Mouse (Mus musculus): Measurements from ENCODE around the gene Arih2. TPM values are rescaled to one million over a fixed set of nuclear protein-coding genes. Genes with fewer than 3 reads are reported as not detected.

The Arih2 gene
- total and polyA plus RNA-seq, 2 experiments from 2014 or later = 38.2 to 59.5 TPM

DNA sequence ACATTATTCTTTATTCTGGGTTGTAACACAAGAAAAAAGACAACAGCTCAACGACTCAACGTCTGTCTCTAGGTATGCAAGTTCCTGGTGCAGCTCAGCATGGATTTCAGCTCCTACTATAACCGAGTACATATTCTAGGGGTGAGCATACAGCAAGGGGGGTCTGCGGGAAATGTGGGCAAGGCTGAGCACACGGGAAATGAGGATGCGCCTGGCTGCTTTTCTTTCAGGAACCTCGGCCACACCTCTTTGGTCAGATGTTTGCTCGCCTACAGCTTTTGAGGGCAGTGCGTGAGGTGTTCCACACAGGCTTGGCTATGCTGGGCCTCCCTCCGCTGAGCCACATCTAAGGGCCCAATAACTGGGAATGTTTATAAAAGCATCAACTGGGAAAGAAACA, 76.9 kb downstream of the Arih2 start:
- WGBS = 85% methylated on average over 10 of the region's 10 CpGs
- no peak overlapping the region for H3K27ac ChIP-seq (ENCODE audit: low read depth)
- peaks cover 28% of the 10 kb centered on the region for H3K4me1 ChIP-seq (ENCODE audit: control insufficient read depth, insufficient read depth)
- no peak overlapping the region for H3K4me2 ChIP-seq (ENCODE audit: low read depth, low read length)
- DNase-seq (ENCODE audit: low spot score) (no peak), ATAC-seq (ENCODE audit: insufficient read depth, low read depth) (no peak)
- TF ChIP-seq CTCF (IDR thresholded peaks at IDR 0.05; ENCODE audit: low read depth) (no peak), EP300 (IDR thresholded peaks at IDR 0.05; ENCODE audit: low read depth) (no peak)
- no peaks in the 10 kb centered on the region for H3K27me3 ChIP-seq (ENCODE audit: control insufficient read depth, insufficient read depth, low read length)
- H3K9ac ChIP-seq (replicated peaks; ENCODE audit: low read depth, low read length) = no peak overlapping the region
- H3K4me3 ChIP-seq (ENCODE audit: low read depth, low read length) = no peak overlapping the region
- H3K36me3 ChIP-seq (replicated peaks; ENCODE audit: control insufficient read depth, insufficient read depth, low read length) = peaks cover 37% of the 10 kb centered on the region
- H3K9me3 ChIP-seq (replicated peaks; ENCODE audit: control insufficient read depth, low read length) = no peaks in the 10 kb centered on the region

DNA sequence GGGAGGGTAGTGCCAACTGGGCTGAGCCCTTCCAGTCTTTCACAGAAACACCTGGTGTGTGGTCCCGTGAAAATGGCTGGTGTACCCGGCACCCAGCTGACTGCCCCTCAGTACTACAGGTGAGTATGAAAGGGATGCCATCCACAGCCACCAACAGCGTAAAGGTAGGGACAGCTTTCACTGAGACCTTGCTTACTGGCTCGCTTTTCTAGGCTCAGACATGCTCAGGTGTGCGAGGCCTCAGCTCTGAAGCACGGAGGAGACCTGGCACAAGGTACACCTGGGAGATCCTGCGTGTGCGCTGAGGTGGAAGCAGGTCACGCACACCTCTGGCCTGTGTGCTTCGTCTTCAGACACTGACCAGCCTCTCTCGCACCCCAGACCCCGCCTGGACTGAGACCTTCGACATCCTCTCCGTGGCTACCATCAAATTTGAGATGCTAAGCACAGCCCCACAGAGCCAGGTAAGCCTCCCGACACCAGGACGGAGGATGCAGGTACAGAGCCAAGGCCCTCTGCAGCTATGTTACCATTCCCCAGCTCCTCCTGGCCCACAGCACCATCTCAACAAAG, 77.7 kb downstream of the Arih2 start:
- DNase-seq (ENCODE audit: low spot score) (no peak), ATAC-seq (ENCODE audit: insufficient read depth, low read depth) (no peak)
- peaks cover 28% of the 10 kb centered on the region for H3K4me1 ChIP-seq (ENCODE audit: control insufficient read depth, insufficient read depth)
- no peak overlapping the region for H3K27ac ChIP-seq (ENCODE audit: low read depth)
- no peaks in the 10 kb centered on the region for H3K27me3 ChIP-seq (ENCODE audit: control insufficient read depth, insufficient read depth, low read length)
- TF ChIP-seq CTCF (IDR thresholded peaks at IDR 0.05; ENCODE audit: low read depth) (no peak), EP300 (IDR thresholded peaks at IDR 0.05; ENCODE audit: low read depth) (no peak)
- no peaks in the 10 kb centered on the region for H3K9me3 ChIP-seq (replicated peaks; ENCODE audit: control insufficient read depth, low read length)
- H3K4me2 ChIP-seq (ENCODE audit: low read depth, low read length) = no peak overlapping the region
- no peak overlapping the region for H3K9ac ChIP-seq (replicated peaks; ENCODE audit: low read depth, low read length)
- WGBS = 93% methylated on average over 16 of the region's 16 CpGs
- H3K36me3 ChIP-seq (replicated peaks; ENCODE audit: control insufficient read depth, insufficient read depth, low read length) = peaks cover 37% of the 10 kb centered on the region
- no peak overlapping the region for H3K4me3 ChIP-seq (ENCODE audit: low read depth, low read length)

DNA sequence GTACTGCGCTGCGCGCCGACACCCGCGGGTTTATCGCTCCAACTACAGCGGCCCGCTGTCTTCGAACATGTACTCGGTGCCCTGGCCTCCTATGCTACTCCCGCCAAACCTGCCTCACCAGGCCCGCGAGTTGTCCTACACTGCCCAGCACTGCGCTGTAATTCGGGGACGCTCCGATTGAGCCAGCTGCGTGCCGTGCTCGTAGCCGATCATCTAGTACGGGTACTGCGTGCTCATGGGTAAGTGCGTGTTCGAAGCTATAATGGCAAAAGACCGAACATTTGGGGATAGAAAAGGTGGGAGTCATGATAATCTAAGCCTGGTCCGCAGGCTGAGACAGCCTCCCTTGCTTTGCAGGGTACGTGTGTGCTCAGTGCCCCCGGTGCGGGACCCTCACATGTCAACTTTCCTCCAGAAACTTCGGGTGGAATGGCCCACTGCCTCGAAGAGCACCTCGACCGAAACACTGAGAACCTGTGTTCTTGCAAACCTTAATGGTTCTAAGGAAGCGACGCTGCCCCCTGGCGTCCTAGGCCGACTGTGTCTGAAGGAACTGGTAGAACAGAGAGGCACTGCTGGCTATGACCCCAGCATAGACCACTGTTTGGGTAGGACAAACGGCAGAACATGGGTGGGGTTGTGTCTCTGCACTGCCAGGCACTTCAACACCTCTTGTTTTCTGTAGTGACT, 78.8 kb downstream of the Arih2 start:
- TF ChIP-seq CTCF (IDR thresholded peaks at IDR 0.05; ENCODE audit: low read depth) (peak; percentile 61), EP300 (IDR thresholded peaks at IDR 0.05; ENCODE audit: low read depth) (no peak)
- ATAC-seq (ENCODE audit: insufficient read depth, low read depth) = no peak
- no peaks in the 10 kb centered on the region for H3K27me3 ChIP-seq (ENCODE audit: control insufficient read depth, insufficient read depth, low read length)
- peak overlapping the region; percentile 5 for H3K27ac ChIP-seq (ENCODE audit: low read depth)
- H3K36me3 ChIP-seq (replicated peaks; ENCODE audit: control insufficient read depth, insufficient read depth, low read length) = peaks cover 34% of the 10 kb centered on the region
- no peak for DNase-seq (ENCODE audit: low spot score)
- peak overlapping the region; percentile 55 for H3K9ac ChIP-seq (replicated peaks; ENCODE audit: low read depth, low read length)
- H3K4me2 ChIP-seq (ENCODE audit: low read depth, low read length) = peak overlapping the region; percentile 97
- no peaks in the 10 kb centered on the region for H3K9me3 ChIP-seq (replicated peaks; ENCODE audit: control insufficient read depth, low read length)
- WGBS = 1% methylated on average over 40 of the region's 40 CpGs
- H3K4me1 ChIP-seq (ENCODE audit: control insufficient read depth, insufficient read depth) = peaks cover 34% of the 10 kb centered on the region
- H3K4me3 ChIP-seq (ENCODE audit: low read depth, low read length) = peak overlapping the region; percentile 68

GRCm38 (mm10) chr9:108569381-108570206, 79.6 kb downstream of the Arih2 start, which contains the start of gene Dalrd3:
Gene Dalrd3, plus strand, starts transcription at chr9:108569886.
- peak within 1 kb of the TSS; percentile 95 for H3K27ac ChIP-seq (ENCODE audit: low read depth)
- 6% methylated on average over 42 of the region's 42 CpGs for WGBS
- ATAC-seq (ENCODE audit: insufficient read depth, low read depth) (peak; percentile 58), DNase-seq (ENCODE audit: low spot score) (peak; percentile 95)
- peak within 1 kb of the TSS; percentile 68 for H3K4me3 ChIP-seq (ENCODE audit: low read depth, low read length)
- peaks cover 34% of the 10 kb centered on the region for H3K4me1 ChIP-seq (ENCODE audit: control insufficient read depth, insufficient read depth)
- H3K9me3 ChIP-seq (replicated peaks; ENCODE audit: control insufficient read depth, low read length) = no peaks in the 10 kb centered on the region
- peak within 1 kb of the TSS; percentile 55 for H3K9ac ChIP-seq (replicated peaks; ENCODE audit: low read depth, low read length)
- H3K27me3 ChIP-seq (ENCODE audit: control insufficient read depth, insufficient read depth, low read length) = no peaks in the 10 kb centered on the region
- TF ChIP-seq CTCF (IDR thresholded peaks at IDR 0.05; ENCODE audit: low read depth) (no peak), EP300 (IDR thresholded peaks at IDR 0.05; ENCODE audit: low read depth) (no peak)
- H3K36me3 ChIP-seq (replicated peaks; ENCODE audit: control insufficient read depth, insufficient read depth, low read length) = peaks cover 40% of the 10 kb centered on the region
- H3K4me2 ChIP-seq (ENCODE audit: low read depth, low read length) = peak within 1 kb of the TSS; percentile 97

DNA sequence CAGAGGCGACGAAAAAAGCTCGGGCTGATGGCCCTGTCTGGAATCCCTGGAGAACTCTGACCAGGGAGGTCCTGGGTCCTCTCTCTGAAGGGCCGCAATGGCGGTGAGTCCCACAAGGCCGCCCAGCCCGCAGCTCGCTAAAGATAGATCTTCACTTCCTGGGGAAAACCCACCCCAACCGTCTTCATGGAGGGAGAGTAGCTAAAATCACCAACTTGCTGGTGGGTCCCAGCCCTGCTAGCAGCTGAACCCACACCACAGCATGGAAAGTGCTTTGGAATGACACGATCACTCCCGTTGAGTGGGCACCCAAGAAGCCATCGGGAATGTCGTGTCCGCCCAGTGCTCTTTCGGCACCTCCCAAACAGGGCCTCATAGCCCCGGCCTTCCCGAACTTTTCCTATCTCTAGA, 80.7 kb downstream of the Arih2 start:
- WGBS = 60% methylated on average over 17 of the region's 17 CpGs
- peaks cover 50% of the 10 kb centered on the region for H3K36me3 ChIP-seq (replicated peaks; ENCODE audit: control insufficient read depth, insufficient read depth, low read length)
- ATAC-seq (ENCODE audit: insufficient read depth, low read depth) = no peak

More for the DNA sequence above, 80.7 kb downstream of the Arih2 start:
- TF ChIP-seq CTCF (IDR thresholded peaks at IDR 0.05; ENCODE audit: low read depth) = no peak
- TF ChIP-seq EP300 (IDR thresholded peaks at IDR 0.05; ENCODE audit: low read depth) = no peak
- Histone ChIP-seq H3K27me3 (ENCODE audit: control insufficient read depth, insufficient read depth, low read length) (no peaks in the 10 kb centered on the region), H3K27ac (ENCODE audit: low read depth) (peak overlapping the region; percentile 95; the same call in 1 of the 2 replicates), H3K4me1 (ENCODE audit: control insufficient read depth, insufficient read depth) (peaks cover 34% of the 10 kb centered on the region), H3K4me2 (ENCODE audit: low read depth, low read length) (peak overlapping the region; percentile 98), H3K9ac (replicated peaks; ENCODE audit: low read depth, low read length) (0 out of 2 replicates have a peak overlapping the region, but pooled peaks have one; percentile 75), H3K4me3 (ENCODE audit: low read depth, low read length) (peak overlapping the region; percentile 76), H3K9me3 (replicated peaks; ENCODE audit: control insufficient read depth, low read length) (no peaks in the 10 kb centered on the region)
- no peak for DNase-seq (ENCODE audit: low spot score)
